Mouse (Mus musculus): ENCODE results near the gene Eno1. TPM values are rescaled to one million over a fixed set of nuclear protein-coding genes. Genes with fewer than 3 reads are reported as not detected.

Gene Eno1
- total RNA-seq, 2 experiments from 2014 or later, result 352 to 422 TPM

GRCm38 (mm10) chr4:150225700-150226099 is 10.8 kb upstream of the Eno1 start:
- ATAC-seq (ENCODE audit: poor library complexity, severe bottlenecking), result no peak

DNA sequence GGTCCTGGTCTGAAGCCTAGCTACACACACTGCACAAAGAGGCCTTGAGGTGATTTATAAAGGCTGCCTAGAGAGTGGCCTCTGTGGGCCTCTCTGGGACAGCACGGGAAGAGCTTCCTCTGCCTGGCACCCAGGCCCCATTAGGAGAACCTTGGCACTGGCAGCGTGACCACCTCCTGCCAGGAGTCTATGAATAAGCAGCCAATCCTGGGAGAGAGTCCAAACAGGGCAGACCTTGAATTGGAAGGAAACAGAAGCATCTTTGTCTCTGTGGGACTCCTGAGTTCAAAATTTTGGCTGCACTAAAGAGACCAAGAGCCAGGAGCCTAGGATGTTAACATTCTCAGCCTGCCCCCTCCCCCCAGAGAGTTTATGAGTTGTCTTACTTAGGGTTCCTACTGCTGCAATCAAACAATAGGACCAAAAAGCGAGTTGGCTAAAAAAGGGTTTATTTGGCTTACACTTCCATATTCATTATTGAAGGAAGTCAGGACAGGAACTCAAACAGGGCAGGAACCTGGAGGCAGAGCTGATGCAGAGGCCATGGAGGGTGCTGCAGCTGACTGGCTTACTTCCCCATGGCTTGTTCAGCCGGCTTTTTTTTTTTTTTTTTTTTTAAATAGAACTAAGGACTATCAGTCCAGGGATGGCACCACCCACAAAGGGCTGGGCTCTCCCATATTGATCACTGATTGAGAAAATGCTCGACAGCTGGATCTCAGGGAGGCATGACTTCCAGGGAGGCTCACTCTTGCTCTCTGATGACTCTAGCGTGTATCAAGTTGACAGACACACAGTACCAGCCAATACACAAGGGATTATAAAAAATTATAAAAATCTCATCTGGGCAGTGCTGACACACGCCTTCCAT is 9.5 kb upstream of the Eno1 start:
- ATAC-seq (ENCODE audit: poor library complexity, severe bottlenecking), result peak; percentile 60

GRCm38 (mm10) chr4:150228581-150229348 is 7.8 kb upstream of the Eno1 start:
- ATAC-seq (ENCODE audit: poor library complexity, severe bottlenecking), result no peak

- ATAC-seq (ENCODE audit: poor library complexity, severe bottlenecking), result no peak
These were observed 6.7 kb upstream of the Eno1 start for GRCm38 (mm10) chr4:150229747-150230390.

- no peak for ATAC-seq (ENCODE audit: poor library complexity, severe bottlenecking)
These were observed 5.8 kb upstream of the Eno1 start for GRCm38 (mm10) chr4:150230460-150231407.

GRCm38 (mm10) chr4:150231871-150232270 is 4.7 kb upstream of the Eno1 start:
- ATAC-seq (ENCODE audit: poor library complexity, severe bottlenecking), result no peak

DNA sequence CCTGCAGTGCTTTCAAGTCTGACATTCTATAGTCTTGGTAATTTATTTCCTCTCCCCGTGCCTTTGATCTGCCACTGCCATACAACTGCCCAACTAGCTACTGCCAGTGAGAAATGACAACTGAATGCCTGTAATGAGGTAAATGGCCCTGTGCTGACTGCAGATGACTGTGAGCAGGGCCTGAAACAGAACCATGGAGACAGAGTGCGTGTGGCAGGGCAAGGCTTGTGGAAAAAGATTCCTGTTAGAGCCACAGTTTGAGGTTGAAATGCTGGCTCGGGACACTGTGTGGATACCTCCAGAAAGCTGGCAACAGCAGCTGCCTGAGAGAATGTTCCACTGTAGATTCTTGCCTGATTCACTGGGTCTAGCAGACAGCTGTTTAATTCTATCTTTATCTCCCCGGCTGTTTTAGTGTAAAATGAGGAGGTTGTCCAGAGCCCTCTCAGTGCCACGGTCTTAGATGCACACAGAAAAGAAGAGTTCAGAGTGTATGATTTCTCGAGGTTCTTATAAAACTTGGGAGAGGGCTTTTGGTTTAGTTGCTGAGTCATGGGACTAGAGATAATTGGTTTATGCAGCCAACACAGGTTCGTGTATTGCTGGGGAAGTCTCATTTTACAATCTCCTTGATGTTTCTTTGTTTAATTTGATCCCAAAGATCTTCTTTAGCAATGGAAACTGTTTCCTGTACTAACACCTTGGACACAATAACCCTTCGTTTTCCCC is 1.8 kb upstream of the Eno1 start:
- no peak for ATAC-seq (ENCODE audit: poor library complexity, severe bottlenecking)

DNA sequence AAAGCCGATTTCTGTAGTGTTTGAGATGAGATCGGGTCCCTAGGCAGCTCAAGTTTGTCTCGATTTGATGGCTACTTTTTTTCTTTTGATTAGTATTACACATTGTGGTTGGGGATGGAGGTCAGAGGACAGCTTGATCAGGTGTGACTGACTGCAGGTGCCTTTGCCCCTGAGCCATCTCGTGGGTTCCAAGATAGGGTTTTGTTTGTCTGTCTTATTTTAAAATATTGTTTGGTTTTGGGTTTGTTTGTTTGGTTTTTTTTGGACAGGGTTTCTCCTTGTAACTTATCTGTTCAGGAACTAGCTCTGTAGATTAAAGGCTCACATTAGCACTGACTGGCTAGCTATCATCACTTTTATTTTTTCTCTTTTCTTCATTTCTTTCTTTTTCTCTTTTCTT is 936 bp upstream of the Eno1 start:
- ATAC-seq (ENCODE audit: poor library complexity, severe bottlenecking), result no peak

DNA sequence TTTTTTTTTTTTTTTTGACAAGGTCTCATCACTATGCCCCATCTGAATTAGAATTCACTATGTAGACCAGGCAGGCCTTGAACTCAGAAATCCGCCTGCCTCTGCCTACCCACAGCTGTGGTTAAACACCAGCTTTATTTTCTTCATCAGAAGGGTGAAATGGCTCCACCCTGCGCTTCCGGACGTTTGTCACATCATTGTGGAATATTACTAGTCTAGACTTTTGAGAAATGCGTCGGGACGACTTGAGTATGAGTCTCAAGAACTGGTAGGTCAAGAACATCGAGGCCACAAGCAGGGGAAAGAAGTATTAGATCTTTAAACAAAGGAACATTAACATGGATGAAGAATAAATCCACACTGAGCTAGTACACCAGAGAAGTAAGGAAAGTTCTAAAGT is 490 bp upstream of the Eno1 start:
- no peak for ATAC-seq (ENCODE audit: poor library complexity, severe bottlenecking)

DNA sequence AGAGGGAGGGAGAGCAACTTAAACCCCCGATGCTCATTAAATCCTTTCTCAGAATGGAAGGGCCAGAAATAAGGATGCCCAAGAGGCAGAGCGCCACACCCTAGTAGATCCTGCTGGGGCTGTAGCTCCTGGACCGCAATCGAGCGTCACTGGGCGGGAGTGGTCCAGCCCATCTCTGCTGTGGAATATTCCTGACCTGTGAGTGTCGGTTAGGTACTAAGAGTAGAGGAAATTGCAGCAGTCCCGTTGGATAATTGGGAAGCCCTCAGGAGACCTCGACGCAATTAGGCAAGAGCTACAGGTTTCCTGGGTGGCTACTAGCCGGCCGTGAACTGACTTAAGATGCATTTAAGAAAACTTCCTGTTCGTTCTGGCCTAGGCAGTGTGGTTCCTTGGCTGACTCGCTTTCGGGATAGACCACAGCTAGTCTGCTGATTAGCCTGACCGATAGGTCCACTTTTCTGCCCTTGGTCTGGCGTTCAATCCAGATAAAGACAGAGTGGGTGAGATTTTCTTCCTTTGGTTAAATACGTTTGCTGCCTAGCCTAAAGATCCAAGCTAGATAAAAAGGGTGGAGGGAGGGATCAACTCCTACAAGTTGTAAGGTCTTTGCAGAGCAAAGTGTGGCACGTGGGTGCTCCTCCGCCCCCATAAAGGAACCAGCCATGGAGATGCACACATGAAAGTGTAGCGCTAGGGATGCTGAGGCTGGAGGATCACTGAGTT is 1.3 kb downstream of the Eno1 start:
- ATAC-seq (ENCODE audit: poor library complexity, severe bottlenecking), result peak; percentile 8; the same call in 1 of the 2 replicates

- no peak for ATAC-seq (ENCODE audit: poor library complexity, severe bottlenecking)
These were observed 2.0 kb downstream of the Eno1 start for GRCm38 (mm10) chr4:150238433-150239086.

DNA sequence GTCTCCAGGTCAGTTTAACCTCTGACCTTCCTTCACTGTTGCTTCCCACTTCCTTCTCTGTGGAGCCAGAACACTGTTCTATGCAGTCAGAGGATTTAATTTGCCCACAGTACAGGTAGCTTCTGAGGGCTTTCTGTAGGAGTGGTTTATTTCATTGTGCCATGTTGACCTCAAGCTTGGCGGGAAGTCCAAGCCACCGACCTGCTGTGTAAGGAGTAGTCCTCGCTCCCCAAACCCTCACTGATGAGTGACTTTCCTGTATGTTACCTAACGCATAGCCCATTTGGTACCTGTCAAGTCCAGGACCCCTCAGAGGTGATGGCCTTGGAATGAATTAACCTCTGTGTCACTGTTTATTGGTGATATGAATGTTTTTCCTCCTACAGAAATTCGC is 2.6 kb downstream of the Eno1 start:
- no peak for ATAC-seq (ENCODE audit: poor library complexity, severe bottlenecking)

DNA sequence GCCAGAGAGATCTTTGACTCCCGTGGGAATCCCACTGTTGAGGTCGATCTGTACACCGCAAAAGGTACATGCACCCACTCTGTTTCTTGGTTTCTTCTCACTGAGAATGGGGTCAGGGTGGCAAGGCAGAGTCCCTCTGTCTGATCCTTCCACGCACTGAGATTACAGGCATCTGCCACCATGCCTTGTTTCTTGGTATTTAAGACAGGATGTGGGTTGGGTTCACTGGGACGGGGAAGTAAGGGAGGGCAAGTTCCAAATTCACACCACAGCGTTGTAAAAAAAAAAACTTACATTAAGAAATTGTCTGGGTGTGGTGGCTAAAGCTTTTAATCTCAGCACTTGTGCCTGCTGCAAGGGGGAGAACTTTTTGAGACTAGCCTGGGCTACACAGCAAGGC is 3.0 kb downstream of the Eno1 start:
- peak; percentile 27 for ATAC-seq (ENCODE audit: poor library complexity, severe bottlenecking)

GRCm38 (mm10) chr4:150239951-150240368 is 3.4 kb downstream of the Eno1 start:
- peak; percentile 56 for ATAC-seq (ENCODE audit: poor library complexity, severe bottlenecking)

DNA sequence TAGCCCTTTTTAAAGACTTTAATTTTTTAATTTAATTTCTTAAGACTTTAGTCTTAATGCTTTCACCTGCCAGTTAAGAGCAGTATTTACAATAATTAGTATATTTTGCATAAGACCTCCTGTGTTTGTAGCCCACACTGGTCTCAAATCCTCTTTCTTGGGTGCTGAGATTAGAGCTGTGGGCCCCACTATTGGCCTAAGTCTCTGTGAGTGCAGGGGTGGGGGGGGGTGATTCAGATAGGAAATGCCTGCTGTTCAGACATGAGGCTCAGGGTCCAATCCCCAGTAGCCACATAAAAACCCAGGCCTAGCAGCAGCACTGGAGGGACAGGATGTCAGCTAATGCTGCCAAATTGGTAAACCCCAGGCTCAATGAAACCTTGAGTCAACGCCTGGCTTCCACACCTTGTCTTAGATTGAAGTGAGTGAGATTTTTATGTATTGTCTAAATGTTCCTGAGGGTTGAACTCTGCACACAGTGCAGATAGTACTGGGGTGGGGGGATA is 3.9 kb downstream of the Eno1 start:
- no peak for ATAC-seq (ENCODE audit: poor library complexity, severe bottlenecking)

- ATAC-seq (ENCODE audit: poor library complexity, severe bottlenecking), result no peak
These were observed 5.2 kb downstream of the Eno1 start for GRCm38 (mm10) chr4:150241708-150242107.

DNA sequence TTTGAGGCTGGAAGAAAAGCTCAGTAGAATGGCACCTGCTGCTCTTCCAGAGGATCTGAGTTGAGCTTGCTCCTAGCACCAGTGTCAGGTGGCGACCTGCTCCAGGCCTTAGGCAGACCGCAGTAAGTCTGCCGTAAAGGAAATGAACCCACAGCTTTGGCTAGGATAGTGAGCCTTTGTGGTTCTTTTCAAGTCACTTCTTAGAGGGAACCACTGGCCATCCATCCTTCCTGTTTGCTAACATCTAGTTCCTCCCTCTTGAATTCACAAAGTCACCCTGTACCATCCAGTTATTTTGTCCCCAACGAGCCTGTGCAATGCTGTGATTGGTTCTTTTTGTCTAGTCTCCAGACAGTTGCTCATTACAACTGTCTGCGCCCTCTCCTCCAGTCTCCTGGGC is 6.2 kb downstream of the Eno1 start:
- peak; percentile 57 for ATAC-seq (ENCODE audit: poor library complexity, severe bottlenecking)

- no peak for ATAC-seq (ENCODE audit: poor library complexity, severe bottlenecking)
These were observed 9.4 kb downstream of the Eno1 start for GRCm38 (mm10) chr4:150245876-150246275.

All from megakaryocyte, adult 5-6 weeks (primary cell).